Mouse (Mus musculus) liver, postnatal 0 days (tissue): ENCODE data around the gene Gm8439.

Source experiments
- CTCF ChIP-seq: sonication (generic); IDR thresholded peaks from 2 replicates; pipeline ENCODE4 v1.5.1; 2016; ENCODE audit warnings: antibody characterized with exemption, low read depth
- EP300 ChIP-seq: IDR thresholded peaks from 2 replicates; pipeline ENCODE4 v1.6.1; 2016; ENCODE audit warnings: antibody characterized with exemption, low read depth, mild to moderate bottlenecking

GRCm38 (mm10) chr4:120571691-120572090 is 16.9 kb upstream of the Gm8439 start:
- TF ChIP-seq EP300: no peak
- no peak for TF ChIP-seq CTCF
